Mouse (Mus musculus): ENCODE results near the gene Prr5.

- TF ChIP-seq CTCF (IDR thresholded peaks at IDR 0.05; ENCODE audit: low read depth) (no peak), EP300 (optimal IDR thresholded peaks at IDR 0.05) (no peak)
Observed at GRCm38 (mm10) chr15:84745831-84746230, 76.4 kb downstream of the Prr5 start.
